Mouse (Mus musculus): Measurements from ENCODE around the gene Mast2. TPM values are rescaled to one million over a fixed set of nuclear protein-coding genes. Genes with fewer than 3 reads are reported as not detected.
A peak's percentile ranks its signal among the peaks of the same experiment; 100 is the strongest.

The Mast2 gene
- polyA plus RNA-seq, 1 experiment: 45.1 TPM

GRCm38 (mm10) chr4:116491886-116492285 lies 27.9 kb upstream of the Mast2 start:
- Histone ChIP-seq H3K4me1 (ENCODE audit: control insufficient read depth, insufficient read depth, low read length) (no peaks in the 10 kb centered on the region), H3K4me3 (ENCODE audit: insufficient read depth, low read depth, low read length) (no peak overlapping the region), H3K36me3 (ENCODE audit: control insufficient read depth, insufficient read depth, low read length) (no peaks in the 10 kb centered on the region), H3K27ac (ENCODE audit: insufficient read depth, low read depth, low read length) (no peak overlapping the region), H3K27me3 (replicated peaks; ENCODE audit: control insufficient read depth, insufficient read depth, low read length) (no peaks in the 10 kb centered on the region)
- WGBS: 70% methylated on average over 2 of the region's 2 CpGs
- TF ChIP-seq CTCF (conservative IDR thresholded peaks at IDR 0.05; ENCODE audit: insufficient read depth, insufficient read length, low read depth, low read length) (no peak), POLR2A (IDR thresholded peaks at IDR 0.05; ENCODE audit: low read depth, low read length) (no peak)
- no peak for DNase-seq

DNA sequence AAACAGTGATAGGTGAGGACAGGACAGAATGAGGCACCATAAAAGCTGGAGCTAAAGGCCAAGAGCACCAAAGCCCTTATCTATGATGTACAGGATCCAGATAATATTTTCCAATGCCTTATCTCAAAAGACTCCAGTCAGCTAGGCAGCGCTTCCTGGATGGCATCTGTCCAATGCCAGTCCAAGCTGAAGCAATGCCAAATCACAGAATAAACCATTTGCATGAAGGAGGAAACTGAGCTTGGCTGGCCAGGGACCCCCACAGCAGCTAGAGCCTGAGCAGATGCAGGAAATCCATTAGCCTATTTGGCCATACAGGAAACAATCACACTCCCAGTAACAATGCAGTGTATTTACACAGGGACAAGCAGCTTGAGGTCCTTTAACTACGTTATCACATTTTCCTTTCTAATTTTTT lies 27.1 kb upstream of the Mast2 start:
- peak; percentile 62 for DNase-seq
- TF ChIP-seq CTCF (conservative IDR thresholded peaks at IDR 0.05; ENCODE audit: insufficient read depth, insufficient read length, low read depth, low read length) (no peak), POLR2A (IDR thresholded peaks at IDR 0.05; ENCODE audit: low read depth, low read length) (no peak)
- no peak overlapping the region for H3K4me3 ChIP-seq (ENCODE audit: insufficient read depth, low read depth, low read length)
- H3K27ac ChIP-seq (ENCODE audit: insufficient read depth, low read depth, low read length): no peak overlapping the region
- WGBS: 51% methylated on average over 2 of the region's 2 CpGs
- no peaks in the 10 kb centered on the region for H3K27me3 ChIP-seq (replicated peaks; ENCODE audit: control insufficient read depth, insufficient read depth, low read length)
- no peaks in the 10 kb centered on the region for H3K36me3 ChIP-seq (ENCODE audit: control insufficient read depth, insufficient read depth, low read length)
- H3K4me1 ChIP-seq (ENCODE audit: control insufficient read depth, insufficient read depth, low read length): no peaks in the 10 kb centered on the region

DNA sequence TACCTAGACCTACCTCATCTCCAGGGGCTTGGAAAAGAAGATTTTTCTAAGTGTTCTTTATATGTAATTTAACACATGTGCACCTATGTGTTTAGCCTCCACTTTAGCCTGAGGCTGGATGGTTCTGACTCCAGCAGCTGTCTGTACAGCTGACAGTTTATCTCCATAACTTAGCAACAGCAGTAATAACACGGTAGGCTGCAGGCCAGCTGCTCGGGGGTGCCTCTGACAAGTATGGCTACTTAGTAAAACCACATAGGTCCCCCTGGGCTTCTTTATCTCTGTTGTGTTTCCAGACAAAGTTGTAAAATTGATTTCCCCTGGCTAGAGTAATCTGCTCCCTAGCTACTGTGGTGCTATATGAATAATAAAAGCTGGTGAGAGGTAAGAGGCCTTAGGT lies 19.5 kb upstream of the Mast2 start:
- 58% methylated on average over 2 of the region's 2 CpGs for WGBS
- no peak for DNase-seq
- Histone ChIP-seq H3K4me1 (ENCODE audit: control insufficient read depth, insufficient read depth, low read length) (no peaks in the 10 kb centered on the region), H3K27ac (ENCODE audit: insufficient read depth, low read depth, low read length) (no peak overlapping the region), H3K36me3 (ENCODE audit: control insufficient read depth, insufficient read depth, low read length) (no peaks in the 10 kb centered on the region), H3K27me3 (replicated peaks; ENCODE audit: control insufficient read depth, insufficient read depth, low read length) (no peaks in the 10 kb centered on the region), H3K4me3 (ENCODE audit: insufficient read depth, low read depth, low read length) (no peak overlapping the region)
- TF ChIP-seq CTCF (conservative IDR thresholded peaks at IDR 0.05; ENCODE audit: insufficient read depth, insufficient read length, low read depth, low read length) (no peak), POLR2A (IDR thresholded peaks at IDR 0.05; ENCODE audit: low read depth, low read length) (no peak)

DNA sequence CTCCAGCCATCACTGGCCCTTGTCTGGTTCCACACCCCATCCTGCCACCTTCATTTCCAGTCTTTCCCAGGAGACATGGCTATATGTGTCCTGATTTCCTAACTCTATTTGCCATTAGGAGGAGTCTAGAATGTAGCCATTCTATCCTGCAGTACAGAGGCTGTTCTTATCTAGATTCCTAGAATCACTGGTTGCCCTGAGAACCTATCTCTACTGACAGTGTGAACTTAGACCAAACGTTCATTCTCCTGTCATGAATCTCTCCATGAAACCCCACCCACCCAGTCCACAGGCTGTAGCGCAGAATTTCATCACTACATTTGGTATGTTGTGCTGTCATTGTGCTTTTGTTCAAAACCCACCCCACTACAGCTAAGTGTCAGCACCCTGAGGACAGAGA lies 17.3 kb upstream of the Mast2 start:
- Histone ChIP-seq H3K4me1 (ENCODE audit: control insufficient read depth, insufficient read depth, low read length) (no peaks in the 10 kb centered on the region), H3K36me3 (ENCODE audit: control insufficient read depth, insufficient read depth, low read length) (no peaks in the 10 kb centered on the region), H3K27ac (ENCODE audit: insufficient read depth, low read depth, low read length) (no peak overlapping the region), H3K4me3 (ENCODE audit: insufficient read depth, low read depth, low read length) (no peak overlapping the region), H3K27me3 (replicated peaks; ENCODE audit: control insufficient read depth, insufficient read depth, low read length) (no peaks in the 10 kb centered on the region)
- 71% methylated on average over 2 of the region's 2 CpGs for WGBS
- DNase-seq: no peak
- no peak for TF ChIP-seq POLR2A (IDR thresholded peaks at IDR 0.05; ENCODE audit: low read depth, low read length)
- TF ChIP-seq CTCF (conservative IDR thresholded peaks at IDR 0.05; ENCODE audit: insufficient read depth, insufficient read length, low read depth, low read length): no peak

GRCm38 (mm10) chr4:116463231-116464125 lies 505 bp downstream of the Mast2 start:
- Histone ChIP-seq H3K27ac (ENCODE audit: insufficient read depth, low read depth, low read length) (peak overlapping the region; percentile 9; the same call in 1 of the 2 replicates), H3K4me3 (ENCODE audit: insufficient read depth, low read depth, low read length) (peak overlapping the region; percentile 95), H3K27me3 (replicated peaks; ENCODE audit: control insufficient read depth, insufficient read depth, low read length) (no peaks in the 10 kb centered on the region), H3K4me1 (ENCODE audit: control insufficient read depth, insufficient read depth, low read length) (no peaks in the 10 kb centered on the region; the same call in 1 of the 2 replicates), H3K36me3 (ENCODE audit: control insufficient read depth, insufficient read depth, low read length) (no peaks in the 10 kb centered on the region)
- peak; percentile 35 for DNase-seq
- WGBS: 1% methylated on average over 72 of the region's 74 CpGs
- no peak for TF ChIP-seq POLR2A (IDR thresholded peaks at IDR 0.05; ENCODE audit: low read depth, low read length)
- TF ChIP-seq CTCF (conservative IDR thresholded peaks at IDR 0.05; ENCODE audit: insufficient read depth, insufficient read length, low read depth, low read length): no peak

DNA sequence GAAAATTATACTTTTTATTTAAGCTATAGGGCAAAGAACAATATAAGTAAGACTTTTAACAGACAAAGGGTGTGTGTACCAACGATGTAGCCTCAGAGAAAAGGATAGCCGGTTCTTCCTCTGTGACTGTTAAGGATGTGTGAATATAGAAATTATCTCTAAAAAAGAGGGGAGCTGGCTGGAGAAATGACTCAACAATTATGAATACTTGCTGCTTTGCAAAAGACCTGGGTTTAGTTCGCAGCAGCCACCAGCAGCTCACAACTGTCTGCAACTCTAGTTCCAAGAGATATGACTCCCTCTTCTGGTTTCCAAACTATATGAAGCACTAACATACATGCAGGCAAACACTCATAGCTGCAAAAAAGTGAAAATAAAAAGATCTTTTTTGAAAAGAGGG lies 2.0 kb downstream of the Mast2 start:
- Histone ChIP-seq H3K27ac (ENCODE audit: insufficient read depth, low read depth, low read length) (no peak overlapping the region), H3K36me3 (ENCODE audit: control insufficient read depth, insufficient read depth, low read length) (no peaks in the 10 kb centered on the region), H3K4me1 (ENCODE audit: control insufficient read depth, insufficient read depth, low read length) (no peaks in the 10 kb centered on the region; the same call in 1 of the 2 replicates), H3K27me3 (replicated peaks; ENCODE audit: control insufficient read depth, insufficient read depth, low read length) (no peaks in the 10 kb centered on the region), H3K4me3 (ENCODE audit: insufficient read depth, low read depth, low read length) (no peak overlapping the region)
- no peak for TF ChIP-seq POLR2A (IDR thresholded peaks at IDR 0.05; ENCODE audit: low read depth, low read length)
- no peak for DNase-seq
- WGBS: 98% methylated on average over 3 of the region's 3 CpGs

GRCm38 (mm10) chr4:116451553-116451952 lies 12.4 kb downstream of the Mast2 start:
- no peak for DNase-seq
- H3K27me3 ChIP-seq (replicated peaks; ENCODE audit: control insufficient read depth, insufficient read depth, low read length): no peaks in the 10 kb centered on the region
- H3K27ac ChIP-seq (ENCODE audit: insufficient read depth, low read depth, low read length): no peak overlapping the region; the same call in 1 of the 2 replicates
- 0 out of 2 replicates have a peak, but pooled peaks cover 3% of the 10 kb centered on the region for H3K4me1 ChIP-seq (ENCODE audit: control insufficient read depth, insufficient read depth, low read length)
- no peaks in the 10 kb centered on the region for H3K36me3 ChIP-seq (ENCODE audit: control insufficient read depth, insufficient read depth, low read length)
- TF ChIP-seq CTCF (conservative IDR thresholded peaks at IDR 0.05; ENCODE audit: insufficient read depth, insufficient read length, low read depth, low read length) (no peak), POLR2A (IDR thresholded peaks at IDR 0.05; ENCODE audit: low read depth, low read length) (no peak)
- H3K4me3 ChIP-seq (ENCODE audit: insufficient read depth, low read depth, low read length): no peak overlapping the region
